Mouse (Mus musculus): ENCODE data around the gene Sdhaf2. TPM values are rescaled to one million over a fixed set of nuclear protein-coding genes. Genes with fewer than 3 reads are reported as not detected.

Sdhaf2 gene
- total RNA-seq, 4 experiments from 2014 or later = 70.8 to 93.2 (median 82.9) TPM

GRCm38 (mm10) chr19:10497512-10498160 lies 28.3 kb downstream of the Sdhaf2 start:
- DNase-seq (ENCODE audit: low spot score) = no peak

- no peak for DNase-seq (ENCODE audit: low spot score)
Measured at GRCm38 (mm10) chr19:10496976-10497375, 29.0 kb downstream of the Sdhaf2 start.

- no peak for DNase-seq (ENCODE audit: low spot score)
Measured at GRCm38 (mm10) chr19:10495670-10496069, 30.3 kb downstream of the Sdhaf2 start.

DNA sequence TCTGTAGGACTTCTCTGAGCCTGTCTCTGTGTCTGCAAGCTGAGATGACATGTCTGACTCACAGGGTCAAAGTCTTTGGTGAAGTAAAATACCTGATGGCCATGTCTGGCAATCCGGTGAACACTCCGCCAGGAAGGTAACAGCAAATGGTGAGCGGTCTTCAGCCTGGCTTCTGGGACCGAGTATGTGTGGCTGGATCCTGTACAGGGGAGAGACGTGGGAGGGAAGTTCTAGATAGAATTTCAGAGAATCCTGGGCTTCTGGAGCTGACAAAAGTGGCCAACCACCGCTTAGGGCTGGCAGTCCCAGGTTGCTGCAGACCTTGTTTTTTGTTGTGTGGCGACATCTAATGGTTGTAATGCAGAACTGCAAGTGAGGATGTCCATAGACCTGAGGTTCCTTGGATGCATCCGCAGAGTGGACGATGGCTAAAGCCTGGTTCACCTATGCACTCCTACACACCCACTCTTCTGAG lies 39.6 kb downstream of the Sdhaf2 start:
- DNase-seq (ENCODE audit: low spot score) = peak; percentile 50

- no peak for DNase-seq (ENCODE audit: low spot score)
Measured at GRCm38 (mm10) chr19:10482703-10483102, 43.2 kb downstream of the Sdhaf2 start, which contains the start of gene Ppp1r32. TSS of gene Ppp1r32 (minus strand) at chr19:10482928.

DNA sequence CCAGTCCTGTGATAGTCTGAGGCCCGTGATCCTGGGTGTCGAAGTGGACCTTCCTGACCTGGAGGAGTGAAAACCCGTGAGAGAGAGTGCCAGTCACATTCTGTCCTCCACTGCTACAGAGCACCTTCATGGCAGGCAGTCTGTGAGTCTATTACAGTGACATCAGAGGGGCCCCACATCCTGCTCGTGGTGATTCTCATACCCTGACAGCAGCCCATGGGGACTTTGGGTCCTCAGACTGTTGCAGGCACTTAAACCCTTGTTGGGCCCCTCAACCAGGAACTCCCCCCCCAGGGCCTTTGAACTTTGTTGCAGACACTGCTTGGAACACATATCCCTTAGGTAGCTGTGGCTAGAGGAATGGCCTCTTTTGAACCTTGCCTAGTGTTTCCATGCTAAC lies 46.4 kb downstream of the Sdhaf2 start:
- DNase-seq (ENCODE audit: low spot score) = no peak

DNA sequence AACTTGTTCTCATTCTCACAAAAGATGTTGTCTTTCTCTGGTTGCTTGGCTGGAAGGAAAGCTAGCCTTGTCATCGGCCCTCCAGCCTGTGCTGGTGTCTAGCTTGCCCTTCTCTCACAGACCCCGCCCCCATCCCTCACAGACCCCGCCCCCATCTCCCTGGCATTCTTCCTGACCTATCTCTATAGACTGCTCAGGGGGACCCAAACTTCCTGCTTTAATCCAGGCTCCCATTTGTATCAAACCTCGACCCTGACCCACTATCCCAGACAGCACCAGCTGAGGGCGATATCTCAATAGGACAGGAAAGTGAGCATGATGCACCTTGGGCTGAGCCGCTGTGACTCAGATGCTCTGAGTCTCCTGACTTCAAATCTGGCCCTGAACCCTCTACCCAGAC lies 52.2 kb downstream of the Sdhaf2 start:
- DNase-seq (ENCODE audit: low spot score) = no peak

GRCm38 (mm10) chr19:10472958-10473357 lies 53.0 kb downstream of the Sdhaf2 start:
- DNase-seq (ENCODE audit: low spot score) = no peak

- DNase-seq (ENCODE audit: low spot score) = peak; percentile 25
Measured at GRCm38 (mm10) chr19:10469171-10469658, 56.7 kb downstream of the Sdhaf2 start.

- DNase-seq (ENCODE audit: low spot score) = no peak
Measured at GRCm38 (mm10) chr19:10464427-10464826, 61.5 kb downstream of the Sdhaf2 start.

DNA sequence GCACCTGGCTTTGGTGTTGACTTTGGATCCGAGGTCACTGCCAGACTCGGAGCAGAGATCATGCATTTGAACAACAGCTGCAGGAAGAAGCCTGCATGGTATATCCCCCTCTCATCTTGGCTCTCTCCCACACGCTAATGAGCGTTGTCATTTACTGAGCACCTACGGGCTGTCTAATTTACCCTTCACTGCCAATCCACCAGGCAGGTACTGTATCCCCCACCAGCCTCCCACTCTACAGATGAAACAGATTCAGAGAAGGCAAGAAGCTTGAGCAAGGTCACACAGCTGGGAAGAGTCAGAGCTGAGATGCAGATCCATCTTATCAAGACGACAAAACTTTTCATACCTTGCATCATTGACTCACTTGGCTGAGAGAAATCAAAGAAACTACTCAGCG lies 64.4 kb downstream of the Sdhaf2 start:
- no peak for DNase-seq (ENCODE audit: low spot score)

DNA sequence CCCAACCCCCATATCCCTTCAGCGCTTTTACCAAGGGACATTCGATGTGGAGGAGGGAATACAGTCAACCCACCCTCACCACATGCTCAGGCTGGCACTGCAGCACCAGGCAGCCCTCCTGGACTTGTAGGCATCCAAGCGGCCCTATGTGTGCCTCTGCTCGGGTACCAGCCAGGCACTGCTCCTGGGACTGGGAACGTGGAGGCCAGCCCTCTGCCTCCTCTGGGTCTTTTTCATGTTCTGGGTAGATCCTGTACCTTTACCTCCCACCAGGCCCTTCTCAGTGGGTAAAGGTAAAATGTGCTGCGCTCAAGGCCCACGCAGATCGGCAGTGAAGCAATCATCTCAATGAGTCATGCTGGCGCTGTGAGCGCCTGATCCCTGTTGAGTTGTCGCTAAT lies 66.0 kb downstream of the Sdhaf2 start:
- DNase-seq (ENCODE audit: low spot score) = no peak

- peak; percentile 48 for DNase-seq (ENCODE audit: low spot score)
Measured at GRCm38 (mm10) chr19:10458096-10458495, 67.8 kb downstream of the Sdhaf2 start.

DNA sequence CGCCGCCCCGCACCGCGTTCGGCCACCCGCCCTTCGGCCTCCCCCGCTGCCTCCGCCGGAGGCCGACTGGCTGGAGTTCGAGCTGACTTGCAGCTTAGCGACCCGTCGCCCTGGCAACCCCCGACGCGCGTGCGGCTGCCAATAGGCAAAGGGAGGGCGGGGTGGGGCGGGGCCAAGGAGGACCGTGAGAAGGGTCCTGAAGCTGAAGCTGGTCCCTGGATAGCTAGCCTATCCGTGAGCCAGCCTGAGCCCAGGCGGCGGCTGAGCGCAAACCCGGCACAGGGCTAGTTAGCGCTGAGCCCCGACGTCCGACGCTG lies 68.5 kb downstream of the Sdhaf2 start:
- DNase-seq (ENCODE audit: low spot score) = no peak

DNA sequence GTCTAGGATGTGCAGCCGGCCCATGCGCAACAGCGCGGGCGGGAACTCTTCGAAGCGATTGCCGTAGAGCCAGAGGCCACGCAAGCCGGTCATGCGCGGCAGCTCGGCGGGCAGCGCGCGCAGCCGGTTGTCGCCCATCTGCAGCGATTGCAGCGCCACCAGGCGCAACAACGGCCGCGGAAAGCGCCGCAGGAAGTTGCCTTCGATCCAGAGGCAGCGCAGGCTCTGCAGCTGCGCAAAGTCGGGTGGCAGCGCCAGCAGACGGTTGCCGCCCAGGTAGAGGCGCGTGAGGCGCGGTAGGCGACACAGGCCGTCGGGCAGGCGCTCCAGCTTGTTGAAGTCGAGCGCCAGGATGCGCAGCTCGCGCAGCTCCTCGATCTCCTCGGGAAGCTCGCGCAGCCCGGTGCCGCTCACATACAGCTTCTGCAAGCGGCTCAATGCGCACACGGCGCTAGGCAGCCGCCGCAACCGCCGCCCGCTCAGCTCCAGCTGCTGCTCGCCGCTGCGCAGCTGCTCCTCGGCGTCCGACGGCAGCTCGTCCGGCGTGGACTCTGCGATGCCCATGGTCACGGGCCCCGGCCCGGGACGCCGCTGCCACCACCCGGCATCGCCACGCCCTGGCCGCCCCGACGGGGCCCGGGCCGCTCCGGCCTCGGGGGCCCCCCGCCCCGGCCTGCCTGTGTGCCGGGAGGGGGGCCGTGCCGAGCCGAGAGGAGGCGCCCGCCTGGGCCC lies 69.0 kb downstream of the Sdhaf2 start, which contains the start of gene Lrrc10b:
Lrrc10b (minus strand) TSS at position 722 of the 732 bp plus-strand sequence.
- DNase-seq (ENCODE audit: low spot score) = no peak

- no peak for DNase-seq (ENCODE audit: low spot score)
Measured at GRCm38 (mm10) chr19:10455437-10455806, 70.5 kb downstream of the Sdhaf2 start.

DNA sequence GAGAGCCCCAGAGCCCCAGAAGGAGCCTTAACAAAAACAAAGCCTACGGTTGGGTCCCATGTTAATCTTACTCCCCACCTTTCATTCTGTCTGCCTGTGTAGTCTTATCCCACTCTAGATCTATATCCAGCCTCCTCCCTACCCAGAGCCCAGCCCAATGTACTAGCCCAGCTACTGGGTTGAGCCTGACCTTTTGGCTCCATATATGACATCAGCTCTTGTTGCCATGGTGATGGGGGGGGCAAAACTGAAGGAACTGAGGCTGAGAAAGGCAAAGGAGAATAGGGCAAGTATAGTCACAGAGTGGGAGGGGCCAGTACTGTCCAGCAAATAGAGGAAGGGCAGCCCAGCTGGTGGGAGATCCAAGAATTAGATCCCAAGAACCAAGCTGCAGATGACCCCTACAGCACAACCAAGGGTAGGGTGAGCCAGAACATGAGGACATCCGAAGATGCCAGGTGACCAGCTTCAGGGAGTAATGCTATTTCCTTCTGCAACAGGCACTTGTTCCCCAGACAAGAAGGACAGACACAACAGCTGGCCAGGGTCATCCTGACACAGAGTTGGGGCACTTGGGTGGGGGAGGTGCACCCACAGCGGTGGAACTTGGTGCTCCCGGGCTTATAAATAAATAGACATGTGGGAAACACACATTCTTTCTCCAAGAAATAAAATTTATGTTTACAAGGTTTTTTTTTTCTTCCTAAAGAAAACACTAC lies 71.1 kb downstream of the Sdhaf2 start:
- no peak for DNase-seq (ENCODE audit: low spot score)

Other genes with a start within 250 kb of the Sdhaf2 start
- gene Dagla, start 221.3 kb downstream of the Sdhaf2 start, total RNA-seq (2022) = 1 to 10 TPM; 2.8 to 3.7 (median 3.1) TPM
- gene Syt7, start 137.1 kb downstream of the Sdhaf2 start, total RNA-seq (2022) = 10 to 100 TPM; 33.2 to 39.1 (median 35.8) TPM
- 1 to 10 TPM in 2 of 4 experiments, under 1 TPM in 2; 0.38 to 6.4 (median 1.9) TPM for gene Lrrc10b, start 68.7 kb downstream of the Sdhaf2 start, total RNA-seq (2022)
- under 1 TPM in 3 of 4 experiments, not detected in 1; 0.22 to 0.38 (median 0.28) TPM for gene Ppp1r32, start 43.2 kb downstream of the Sdhaf2 start, total RNA-seq (2022)
- gene Cpsf7, start 876 bp downstream of the Sdhaf2 start, total RNA-seq (2022) = 10 to 100 TPM; 19.5 to 23.3 (median 21.8) TPM
- gene Tmem216, start 30.1 kb upstream of the Sdhaf2 start, total RNA-seq (2022) = 1 to 10 TPM; 4.1 to 8.3 (median 5.7) TPM
- 10 to 100 TPM; 11.1 to 12.9 (median 12.0) TPM for gene Cyb561a3, start 51.0 kb upstream of the Sdhaf2 start, total RNA-seq (2022)
- 1 to 10 TPM; 1.6 to 4.0 (median 2.3) TPM for gene Tmem138, start 51.2 kb upstream of the Sdhaf2 start, total RNA-seq (2022)
- gene Ddb1, start 79.2 kb upstream of the Sdhaf2 start, total RNA-seq (2022) = 100 to 1,000 TPM; 132 to 146 (median 139) TPM
- gene Tkfc, start 79.5 kb upstream of the Sdhaf2 start, total RNA-seq (2022) = 10 to 100 TPM in 2 of 4 experiments, 1 to 10 TPM in 2; 9.4 to 11.3 (median 10.2) TPM
- gene Vwce, start 108.1 kb upstream of the Sdhaf2 start, total RNA-seq (2022) = not detected
- gene Pga5, start 151.9 kb upstream of the Sdhaf2 start, total RNA-seq (2022) = not detected
- 10 to 100 TPM; 21.0 to 25.1 (median 23.0) TPM for gene Vps37c, start 162.6 kb upstream of the Sdhaf2 start, total RNA-seq (2022)
- under 1 TPM; 0.16 to 0.26 (median 0.21) TPM for gene Cd5, start 212.9 kb upstream of the Sdhaf2 start, total RNA-seq (2022)